Mouse (Mus musculus) liver, adult 2 months (tissue): Measurements from ENCODE around the gene CK137956.

Source experiments
- CTCF ChIP-seq: fragments of 200-500 bp; IDR thresholded peaks from 2 replicates; pipeline ENCODE4 v1.5.1; 2011; ENCODE audit warnings: low read depth, low read length, control low read depth
- POLR2A ChIP-seq: fragments of 200-500 bp; IDR thresholded peaks from 2 replicates; pipeline ENCODE4 v1.6.1; 2011; ENCODE audit warnings: low read length, control low read depth; ENCODE audit not compliant: insufficient read depth; ENCODE audit errors: extremely low read depth

DNA sequence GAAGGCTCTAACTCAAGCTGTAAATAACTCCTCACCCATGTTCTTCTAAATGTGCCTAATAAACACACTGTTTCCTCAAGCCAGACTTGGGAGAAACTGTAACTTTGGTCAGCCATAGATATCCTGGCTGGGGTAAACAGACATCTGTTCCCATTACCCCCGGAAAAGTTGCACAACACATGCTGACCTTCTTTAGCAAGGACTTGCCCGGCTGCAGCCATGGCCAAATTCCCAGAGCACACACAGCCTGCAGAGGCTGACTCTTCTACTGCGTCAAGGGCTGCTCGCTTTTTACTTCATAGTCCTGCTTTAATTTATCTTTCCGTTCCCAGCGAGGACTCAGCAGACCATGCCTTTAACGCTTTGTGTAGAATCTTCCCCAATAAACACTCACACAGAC lies 81.7 kb downstream of the CK137956 start:
- no peak for TF ChIP-seq CTCF
- no peak for TF ChIP-seq POLR2A
